Mouse (Mus musculus): ENCODE data around the gene Ucn2. TPM values are rescaled to one million over a fixed set of nuclear protein-coding genes. Genes with fewer than 3 reads are reported as not detected.

The Ucn2 gene
- polyA plus RNA-seq, 1 experiment from 2014 or later = not detected

DNA sequence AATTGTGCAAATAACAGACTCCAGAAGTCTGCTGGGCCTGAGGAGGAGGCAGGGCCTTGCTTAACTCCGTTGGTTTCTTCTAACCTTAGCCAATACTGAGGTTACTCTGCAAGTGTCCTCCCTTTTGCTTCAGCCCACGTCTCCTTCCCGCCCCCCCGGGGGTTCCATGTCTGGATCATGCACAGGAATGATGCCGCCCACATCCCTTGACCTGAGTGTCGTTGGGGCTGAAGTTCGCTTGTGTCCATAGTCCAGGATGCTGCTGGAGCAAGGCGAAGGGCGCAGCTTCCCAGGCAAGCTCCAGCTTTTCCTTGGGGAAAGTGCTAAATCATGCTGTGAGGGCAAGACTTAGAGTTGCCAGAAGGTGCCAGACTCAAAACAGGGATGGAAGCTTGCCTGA lies 10.6 kb downstream of the Ucn2 start:
- Histone ChIP-seq H3K4me3 (replicated peaks) (no peak overlapping the region), H3K27ac (replicated peaks) (no peak overlapping the region), H3K4me2 (no peak overlapping the region), H3K36me3 (0 out of 2 replicates have a peak, but pooled peaks cover 2% of the 10 kb centered on the region), H3K27me3 (replicated peaks) (no peaks in the 10 kb centered on the region), H3K9ac (replicated peaks) (no peak overlapping the region), H3K4me1 (peaks cover 31% of the 10 kb centered on the region), H3K9me3 (replicated peaks) (no peaks in the 10 kb centered on the region)
- whole genome bisulfite sequencing = 76% methylated on average over 9 of the region's 9 CpGs
- no peak for ATAC-seq (ENCODE audit: low FRiP score)

DNA sequence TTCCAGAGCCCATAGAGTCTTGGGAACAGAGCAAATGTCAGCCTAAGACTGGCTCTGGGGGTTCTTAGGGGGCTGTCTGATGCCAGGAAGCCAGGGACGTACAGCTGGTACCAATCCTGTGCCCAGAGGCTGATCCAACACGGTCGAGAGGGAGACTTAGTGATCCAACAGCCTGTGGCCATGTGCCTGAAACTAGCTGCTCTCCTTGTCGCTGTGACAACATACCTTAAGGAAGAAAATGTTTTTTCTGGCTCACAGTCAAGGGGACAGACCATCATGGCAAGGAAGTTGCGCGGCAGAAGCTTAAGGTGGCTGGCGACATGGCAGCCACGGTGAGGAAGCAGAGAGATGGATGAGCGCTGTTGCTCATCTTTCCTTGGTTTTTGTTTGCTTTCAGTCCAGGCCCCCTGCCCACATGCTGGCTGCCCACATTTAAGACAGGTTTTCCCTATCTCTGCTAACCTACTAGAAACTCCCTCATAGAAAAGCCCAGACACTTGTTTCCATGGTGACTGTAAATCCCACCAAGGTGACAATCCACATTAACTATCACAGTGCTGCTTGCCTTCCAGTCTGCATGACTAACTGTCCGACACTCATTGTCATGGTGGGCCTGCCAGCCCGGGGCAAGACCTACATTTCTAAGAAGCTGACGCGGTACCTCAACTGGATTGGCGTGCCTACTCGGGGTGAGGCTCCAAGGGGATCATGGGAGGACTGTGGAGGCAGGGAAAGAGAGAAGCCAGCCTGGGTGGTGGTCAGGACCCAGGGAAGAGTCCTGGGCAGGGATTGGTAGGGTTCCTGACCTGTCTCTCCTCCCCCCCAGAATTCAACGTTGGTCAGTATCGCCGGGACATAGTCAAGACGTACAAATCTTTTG lies 12.7 kb downstream of the Ucn2 start:
- Histone ChIP-seq H3K9me3 (replicated peaks) (no peaks in the 10 kb centered on the region), H3K4me2 (no peak overlapping the region), H3K27me3 (replicated peaks) (no peaks in the 10 kb centered on the region), H3K4me3 (replicated peaks) (no peak overlapping the region), H3K27ac (replicated peaks) (no peak overlapping the region), H3K36me3 (peaks cover 15% of the 10 kb centered on the region), H3K9ac (replicated peaks) (no peak overlapping the region), H3K4me1 (peaks cover 18% of the 10 kb centered on the region)
- WGBS = 87% methylated on average over 19 of the region's 19 CpGs
- no peak for ATAC-seq (ENCODE audit: low FRiP score)

DNA sequence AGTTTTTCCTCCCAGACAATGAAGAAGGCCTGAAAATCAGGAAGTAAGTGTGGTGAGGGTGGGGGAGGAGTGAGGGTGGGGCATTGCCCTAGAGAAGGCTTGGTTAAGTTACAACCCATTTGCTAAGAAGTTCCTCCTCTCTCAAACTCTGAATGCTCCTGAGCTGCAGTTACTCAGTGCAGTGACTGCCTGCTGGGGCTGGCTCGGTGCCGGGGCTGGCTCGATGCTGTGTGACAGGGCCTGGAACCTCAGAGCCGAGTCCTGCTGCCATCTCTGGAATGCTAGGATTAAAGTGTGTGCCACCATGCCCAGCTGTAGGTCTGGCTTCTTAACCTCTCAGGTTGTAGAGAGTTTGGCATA lies 13.3 kb downstream of the Ucn2 start:
- WGBS = 72% methylated on average over 4 of the region's 4 CpGs

DNA sequence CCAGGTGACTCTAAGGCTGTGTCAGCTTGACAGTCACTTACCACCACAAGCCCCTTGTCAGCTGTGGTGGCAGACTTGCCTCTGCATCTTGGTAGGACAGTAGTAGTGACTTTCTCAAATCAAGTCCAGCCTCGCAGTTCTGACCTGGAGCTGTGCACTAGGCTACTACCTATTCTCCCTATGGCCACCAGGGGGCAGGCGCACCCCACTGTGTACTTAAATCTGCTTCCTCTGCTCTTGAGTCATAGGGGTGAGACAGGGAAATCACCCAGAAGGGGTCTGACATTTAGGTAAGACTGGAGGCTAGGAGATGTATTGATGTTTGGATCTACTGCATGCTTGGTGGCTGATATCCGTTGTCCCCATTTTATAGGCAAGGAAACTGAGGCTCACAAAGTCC lies 14.9 kb downstream of the Ucn2 start:
- Histone ChIP-seq H3K4me2 (no peak overlapping the region), H3K27me3 (replicated peaks) (no peaks in the 10 kb centered on the region), H3K9ac (replicated peaks) (no peak overlapping the region), H3K36me3 (peaks cover 15% of the 10 kb centered on the region), H3K9me3 (replicated peaks) (no peaks in the 10 kb centered on the region), H3K27ac (replicated peaks) (no peak overlapping the region), H3K4me1 (peaks cover 4% of the 10 kb centered on the region), H3K4me3 (replicated peaks) (no peak overlapping the region)
- WGBS = 14% methylated on average over 3 of the region's 3 CpGs
- no peak for ATAC-seq (ENCODE audit: low FRiP score)

More for the DNA sequence above, 13.3 kb downstream of the Ucn2 start:
- Histone ChIP-seq H3K4me1 (peaks cover 12% of the 10 kb centered on the region), H3K27me3 (replicated peaks) (no peaks in the 10 kb centered on the region), H3K4me2 (no peak overlapping the region), H3K4me3 (replicated peaks) (no peak overlapping the region), H3K36me3 (peaks cover 15% of the 10 kb centered on the region), H3K27ac (replicated peaks) (no peak overlapping the region), H3K9ac (replicated peaks) (no peak overlapping the region), H3K9me3 (replicated peaks) (no peaks in the 10 kb centered on the region)
- no peak for ATAC-seq (ENCODE audit: low FRiP score)

DNA sequence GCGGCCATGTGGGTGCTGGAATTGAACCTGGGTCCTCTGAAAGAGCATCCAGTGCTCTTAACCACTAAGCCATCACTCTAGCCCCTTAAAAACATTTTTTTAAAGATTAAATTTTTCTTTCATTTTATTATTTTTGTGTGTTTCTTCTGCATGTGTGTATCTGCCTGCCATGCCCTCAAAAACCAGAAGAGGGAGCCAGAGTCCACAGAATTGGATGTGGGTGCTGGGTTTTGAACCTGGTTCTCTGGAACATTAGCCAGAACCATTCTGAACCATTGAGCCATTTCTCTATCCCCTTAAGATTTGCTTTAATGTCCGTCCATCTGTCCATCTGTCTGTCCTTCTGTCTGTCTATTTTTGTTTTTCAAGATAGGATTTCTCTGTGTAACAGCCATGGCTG lies 17.4 kb downstream of the Ucn2 start:
- Histone ChIP-seq H3K4me2 (no peak overlapping the region), H3K27ac (replicated peaks) (no peak overlapping the region), H3K4me1 (no peaks in the 10 kb centered on the region), H3K9ac (replicated peaks) (no peak overlapping the region), H3K36me3 (peaks cover 27% of the 10 kb centered on the region), H3K4me3 (replicated peaks) (no peak overlapping the region), H3K9me3 (replicated peaks) (no peaks in the 10 kb centered on the region), H3K27me3 (replicated peaks) (no peaks in the 10 kb centered on the region)
- 52% methylated on average over 2 of the region's 2 CpGs for WGBS
- ATAC-seq (ENCODE audit: low FRiP score) = no peak

DNA sequence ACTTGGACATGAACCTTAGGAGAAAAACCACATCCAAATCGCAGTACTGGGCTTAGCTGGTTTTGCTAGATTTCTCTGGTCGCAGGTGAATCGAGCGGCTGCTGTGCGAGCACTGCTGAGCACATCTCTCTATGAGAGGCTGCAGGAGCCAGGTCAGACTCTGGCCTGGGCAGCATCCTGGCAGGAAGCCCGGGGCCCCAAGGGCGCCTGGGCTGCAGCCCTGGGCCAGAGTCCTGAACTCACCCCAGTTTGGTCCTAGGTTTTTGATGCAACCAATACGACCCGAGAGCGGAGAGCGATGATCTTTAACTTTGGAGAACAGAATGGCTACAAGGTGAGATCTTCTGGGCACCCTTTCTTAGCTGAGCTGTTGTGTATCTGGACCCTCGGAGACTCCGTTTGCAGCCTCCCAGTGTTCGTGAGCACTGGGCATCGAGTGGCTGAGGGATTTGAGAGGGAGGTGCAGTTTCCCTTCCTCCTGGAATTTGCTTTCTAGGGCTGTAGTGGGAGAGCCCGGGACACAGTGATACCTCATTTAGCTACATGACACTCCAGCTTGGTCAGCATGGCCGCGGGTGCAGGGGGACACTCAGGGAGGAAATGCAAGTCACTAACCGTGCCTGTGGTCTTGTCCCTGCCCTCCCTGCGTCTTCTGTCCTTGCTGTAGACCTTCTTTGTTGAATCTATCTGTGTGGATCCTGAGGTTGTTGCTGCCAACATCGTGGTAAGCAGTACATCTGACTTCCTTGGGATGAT lies 21.4 kb downstream of the Ucn2 start:
- no peak overlapping the region for H3K27ac ChIP-seq (replicated peaks)
- H3K4me3 ChIP-seq (replicated peaks) = no peak overlapping the region
- no peaks in the 10 kb centered on the region for H3K4me1 ChIP-seq
- no peaks in the 10 kb centered on the region for H3K27me3 ChIP-seq (replicated peaks)
- 89% methylated on average over 21 of the region's 21 CpGs for WGBS
- peaks cover 39% of the 10 kb centered on the region for H3K36me3 ChIP-seq
- H3K9me3 ChIP-seq (replicated peaks) = no peaks in the 10 kb centered on the region
- no peak overlapping the region for H3K4me2 ChIP-seq
- ATAC-seq (ENCODE audit: low FRiP score) = no peak
- no peak overlapping the region for H3K9ac ChIP-seq (replicated peaks)

DNA sequence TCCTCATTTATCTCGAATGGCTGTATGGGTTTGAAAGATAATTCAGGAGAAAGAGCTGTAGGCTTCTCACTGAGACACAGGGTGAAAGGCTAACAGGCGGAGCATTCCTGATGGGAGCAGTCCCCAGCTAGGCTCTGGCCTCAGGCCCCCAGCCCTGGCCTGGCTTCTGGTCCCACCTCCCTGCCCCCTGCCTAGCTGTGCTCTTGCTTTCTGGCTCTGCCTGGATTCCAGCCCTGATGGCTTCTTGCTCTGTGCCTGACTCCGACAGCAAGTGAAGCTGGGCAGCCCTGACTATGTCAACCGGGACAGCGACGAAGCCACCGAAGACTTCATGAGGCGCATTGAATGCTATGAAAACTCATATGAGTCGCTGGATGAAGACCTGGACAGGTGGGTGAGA lies 22.3 kb downstream of the Ucn2 start:
- ATAC-seq (ENCODE audit: low FRiP score) = no peak
- Histone ChIP-seq H3K36me3 (peaks cover 31% of the 10 kb centered on the region), H3K9me3 (replicated peaks) (no peaks in the 10 kb centered on the region), H3K9ac (replicated peaks) (no peak overlapping the region), H3K4me3 (replicated peaks) (no peak overlapping the region), H3K4me1 (no peaks in the 10 kb centered on the region), H3K4me2 (no peak overlapping the region), H3K27ac (replicated peaks) (no peak overlapping the region), H3K27me3 (replicated peaks) (no peaks in the 10 kb centered on the region)
- 86% methylated on average over 9 of the region's 9 CpGs for WGBS

DNA sequence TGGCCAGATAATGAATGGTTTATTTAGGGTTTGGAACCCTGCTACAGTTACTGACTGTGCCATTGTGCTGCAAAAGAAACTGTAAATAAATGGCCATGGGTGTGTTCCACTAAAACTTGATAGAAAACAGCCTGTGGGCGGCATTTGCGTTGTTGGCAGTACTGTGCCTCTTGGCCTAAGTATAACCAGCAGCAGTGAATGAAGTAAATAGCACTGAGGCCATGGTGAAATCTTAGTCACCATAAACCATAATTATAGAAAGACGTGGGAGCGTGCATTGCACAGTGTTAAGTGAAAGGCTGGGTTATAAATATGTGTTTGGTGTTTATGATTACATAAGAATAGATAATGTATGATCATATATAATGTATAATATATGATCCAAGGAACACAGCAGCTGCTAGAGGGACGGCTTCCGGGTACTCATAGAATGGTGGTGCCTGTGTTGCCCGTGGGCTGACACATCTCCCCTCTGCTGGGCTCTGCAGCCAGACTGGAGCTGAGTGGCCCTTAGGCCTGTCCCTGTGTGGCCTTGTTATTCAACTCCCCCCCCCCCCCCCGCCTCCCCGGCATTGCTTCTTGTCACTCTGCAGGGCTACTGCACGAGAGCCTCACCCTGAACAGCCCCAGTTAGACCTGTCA lies 23.3 kb downstream of the Ucn2 start:
- H3K4me2 ChIP-seq = no peak overlapping the region
- H3K4me3 ChIP-seq (replicated peaks) = no peak overlapping the region
- peaks cover 34% of the 10 kb centered on the region for H3K36me3 ChIP-seq
- H3K4me1 ChIP-seq = no peaks in the 10 kb centered on the region
- H3K27me3 ChIP-seq (replicated peaks) = no peaks in the 10 kb centered on the region
- 77% methylated on average over 10 of the region's 10 CpGs for WGBS
- no peak overlapping the region for H3K9ac ChIP-seq (replicated peaks)
- ATAC-seq (ENCODE audit: low FRiP score) = no peak
- no peak overlapping the region for H3K27ac ChIP-seq (replicated peaks)
- H3K9me3 ChIP-seq (replicated peaks) = no peaks in the 10 kb centered on the region

DNA sequence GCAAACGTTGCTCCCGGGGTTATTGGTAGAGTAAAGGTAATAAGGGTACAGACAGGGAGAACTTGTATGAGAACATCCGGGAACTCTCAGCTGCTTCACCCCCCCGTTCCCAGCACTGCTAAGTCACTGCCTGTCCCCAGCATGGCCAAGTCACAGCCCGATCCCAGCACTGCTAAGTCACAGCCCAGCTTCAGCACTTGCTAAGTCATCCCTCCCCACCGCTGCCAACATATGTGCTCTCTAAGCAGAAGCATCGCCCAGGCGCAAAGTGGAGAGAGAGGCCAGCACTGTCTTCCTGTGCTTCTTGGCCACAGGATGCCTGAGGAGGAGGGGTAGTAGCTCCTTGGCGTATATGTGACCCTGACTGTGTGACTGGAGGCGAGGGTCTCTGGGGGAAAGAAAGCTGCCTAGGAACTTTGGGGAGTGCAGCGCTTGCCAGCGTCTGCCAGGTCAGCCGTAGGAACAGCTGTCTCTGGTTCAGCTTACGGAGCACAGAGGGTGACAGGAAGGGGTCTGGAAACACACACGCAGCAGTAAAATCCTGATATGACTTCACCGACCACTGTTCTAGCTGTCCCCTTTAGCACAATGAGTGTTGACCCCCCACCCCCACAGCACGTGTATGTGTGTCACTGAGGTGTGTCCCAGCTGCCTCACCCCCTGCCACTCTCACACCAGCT lies 24.0 kb downstream of the Ucn2 start:
- Histone ChIP-seq H3K4me2 (no peak overlapping the region), H3K4me1 (no peaks in the 10 kb centered on the region), H3K36me3 (peaks cover 34% of the 10 kb centered on the region), H3K4me3 (replicated peaks) (no peak overlapping the region), H3K9ac (replicated peaks) (no peak overlapping the region), H3K27ac (replicated peaks) (no peak overlapping the region), H3K27me3 (replicated peaks) (no peaks in the 10 kb centered on the region), H3K9me3 (replicated peaks) (no peaks in the 10 kb centered on the region)
- no peak for ATAC-seq (ENCODE audit: low FRiP score)
- 64% methylated on average over 17 of the region's 17 CpGs for WGBS

DNA sequence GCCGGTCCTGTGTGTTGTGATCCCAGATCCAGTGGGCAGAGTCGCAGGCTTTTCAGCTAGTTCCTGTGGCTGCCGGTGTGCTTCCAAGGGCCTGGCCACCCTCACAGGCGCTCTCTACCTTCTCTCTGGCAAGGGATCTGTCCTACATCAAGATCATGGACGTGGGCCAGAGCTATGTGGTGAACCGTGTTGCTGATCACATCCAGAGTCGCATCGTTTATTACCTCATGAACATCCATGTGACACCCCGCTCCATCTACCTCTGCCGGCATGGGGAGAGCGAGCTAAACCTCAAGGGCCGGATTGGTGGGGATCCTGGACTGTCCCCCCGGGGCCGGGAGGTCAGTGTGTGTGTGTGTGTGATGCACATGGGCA lies 24.5 kb downstream of the Ucn2 start:
- no peak overlapping the region for H3K4me3 ChIP-seq (replicated peaks)
- no peaks in the 10 kb centered on the region for H3K9me3 ChIP-seq (replicated peaks)
- no peak overlapping the region for H3K4me2 ChIP-seq
- no peak overlapping the region for H3K27ac ChIP-seq (replicated peaks)
- peaks cover 35% of the 10 kb centered on the region for H3K36me3 ChIP-seq
- H3K4me1 ChIP-seq = no peaks in the 10 kb centered on the region
- no peak overlapping the region for H3K9ac ChIP-seq (replicated peaks)
- no peak for ATAC-seq (ENCODE audit: low FRiP score)
- WGBS = 85% methylated on average over 14 of the region's 14 CpGs
- H3K27me3 ChIP-seq (replicated peaks) = no peaks in the 10 kb centered on the region

DNA sequence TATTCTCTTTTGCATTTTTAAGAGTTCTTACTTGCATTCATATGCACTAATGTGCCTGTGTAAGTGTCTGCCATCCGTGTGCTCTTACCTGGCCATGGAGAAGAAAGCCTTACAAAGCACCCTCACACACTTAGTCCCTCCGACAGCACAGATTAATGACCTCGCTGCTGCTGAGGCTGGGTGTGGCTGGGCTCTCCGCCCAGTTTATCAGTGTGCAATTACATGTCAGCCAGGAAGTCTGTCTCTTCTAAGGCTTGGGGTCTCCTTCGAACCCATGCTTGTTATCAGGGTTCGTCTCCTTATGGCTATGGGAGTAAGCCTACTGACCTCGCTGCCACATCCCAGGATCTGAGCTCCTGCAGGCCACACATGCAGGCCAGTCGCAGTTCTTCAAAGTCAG lies 29.6 kb downstream of the Ucn2 start:
- Histone ChIP-seq H3K4me2 (no peak overlapping the region), H3K36me3 (peaks cover 22% of the 10 kb centered on the region), H3K27ac (replicated peaks) (no peak overlapping the region), H3K9me3 (replicated peaks) (no peaks in the 10 kb centered on the region), H3K4me3 (replicated peaks) (no peak overlapping the region), H3K9ac (replicated peaks) (no peak overlapping the region), H3K4me1 (no peaks in the 10 kb centered on the region), H3K27me3 (replicated peaks) (no peaks in the 10 kb centered on the region)
- ATAC-seq (ENCODE audit: low FRiP score) = no peak
- WGBS = 74% methylated on average over 8 of the region's 8 CpGs

All from neural tube, embryonic 15.5 days (tissue).